Mouse (Mus musculus): ENCODE results near the gene Odf3l2. TPM values are rescaled to one million over a fixed set of nuclear protein-coding genes. Genes with fewer than 3 reads are reported as not detected.

Odf3l2 gene
- total RNA-seq, 2 experiments from 2014 or later, result 0.27 TPM; not detected in 1

- H3K4me3 ChIP-seq, result no peak overlapping the region
- H3K27ac ChIP-seq, result no peak overlapping the region
- intact Hi-C loops (cut with DNase I), result no loop called here
- no peak for DNase-seq (ENCODE audit: extremely low spot score in 1 of 2, low spot score in 2 of 2)
- no peak for TF ChIP-seq CTCF (IDR thresholded peaks at IDR 0.05)
These were observed 51.4 kb downstream of the Odf3l2 start for GRCm38 (mm10) chr10:79594111-79594510.

DNA sequence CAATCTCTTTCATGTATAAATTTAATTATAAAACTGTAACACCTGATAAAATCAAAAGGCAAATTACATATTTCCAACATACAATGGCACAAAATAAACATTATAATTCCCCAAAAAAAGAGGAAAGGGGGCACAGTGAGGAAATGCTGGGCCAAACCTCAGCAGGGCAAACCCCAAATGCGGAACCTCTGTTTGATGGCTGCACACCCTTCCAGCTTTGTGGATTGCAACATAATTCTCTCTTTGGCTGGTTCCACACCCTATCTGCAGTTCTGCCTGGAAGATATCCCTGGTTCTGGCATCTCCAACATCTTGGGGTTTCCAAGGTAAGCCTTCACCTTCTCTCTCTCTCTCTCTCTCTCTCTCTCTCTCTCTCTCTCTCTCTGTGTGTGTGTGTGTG lies 54.8 kb downstream of the Odf3l2 start:
- Histone ChIP-seq H3K4me3 (no peak overlapping the region), H3K27ac (no peak overlapping the region)
- DNase-seq (ENCODE audit: extremely low spot score in 1 of 2, low spot score in 2 of 2), result no peak
- intact Hi-C loops (cut with DNase I), result no loop called here
- no peak for TF ChIP-seq CTCF (IDR thresholded peaks at IDR 0.05)

Other genes starting within 250 kb of the Odf3l2 start
- not detected for gene Vmn2r83, start 177.0 kb downstream of the Odf3l2 start, total RNA-seq (2021)
- 1 to 10 TPM; 2.2 to 3.4 TPM for gene Plpp2, start 111.9 kb downstream of the Odf3l2 start, total RNA-seq (2021)
- 10 to 100 TPM; 51.2 to 54.9 TPM for gene Mier2, start 90.5 kb downstream of the Odf3l2 start, total RNA-seq (2021)
- 1 to 10 TPM in 1 of 2 experiments, under 1 TPM in 1; 0.87 to 1.4 TPM for gene Theg, start 58.4 kb downstream of the Odf3l2 start, total RNA-seq (2021)
- gene C2cd4c, start 31.7 kb downstream of the Odf3l2 start, total RNA-seq (2021), result 10 to 100 TPM; 16.8 to 17.1 TPM
- gene Shc2, start 7.8 kb downstream of the Odf3l2 start, total RNA-seq (2021), result 10 to 100 TPM; 47.8 to 48.1 TPM
- not detected for gene Madcam1, start 18.8 kb upstream of the Odf3l2 start, total RNA-seq (2021)
- gene Tpgs1, start 23.6 kb upstream of the Odf3l2 start, total RNA-seq (2021), result 10 to 100 TPM; 79.3 to 80.6 TPM
- gene Cdc34, start 36.5 kb upstream of the Odf3l2 start, total RNA-seq (2021), result 10 to 100 TPM; 80.7 to 84.8 TPM
- gene Gzmm, start 43.3 kb upstream of the Odf3l2 start, total RNA-seq (2021), result 1 to 10 TPM; 2.1 to 4.0 TPM
- gene Bsg, start 58.8 kb upstream of the Odf3l2 start, total RNA-seq (2021), result 100 to 1,000 TPM; 539 to 573 TPM
- 100 to 1,000 TPM; 129 to 142 TPM for gene Hcn2, start 70.9 kb upstream of the Odf3l2 start, total RNA-seq (2021)
- gene Polrmt, start 100.8 kb upstream of the Odf3l2 start, total RNA-seq (2021), result 10 to 100 TPM; 45.1 to 51.6 TPM
- 1 to 10 TPM; 4.5 to 4.8 TPM for gene Fgf22, start 109.3 kb upstream of the Odf3l2 start, total RNA-seq (2021)
- 10 to 100 TPM; 93.3 to 97.5 TPM for gene Rnf126, start 121.2 kb upstream of the Odf3l2 start, total RNA-seq (2021)
- gene Fstl3, start 131.5 kb upstream of the Odf3l2 start, total RNA-seq (2021), result 1 to 10 TPM; 2.5 to 2.6 TPM
- gene Prss57, start 145.2 kb upstream of the Odf3l2 start, total RNA-seq (2021), result under 1 TPM; 0.58 to 0.75 TPM
- gene Palm, start 147.8 kb upstream of the Odf3l2 start, total RNA-seq (2021), result 100 to 1,000 TPM; 293 to 312 TPM
- under 1 TPM; 0.59 to 0.89 TPM for gene Misp, start 175.3 kb upstream of the Odf3l2 start, total RNA-seq (2021)
- 10 to 100 TPM; 55.5 to 61.7 TPM for gene Ptbp1, start 208.7 kb upstream of the Odf3l2 start, total RNA-seq (2021)
- 1 to 10 TPM; 1.7 to 2.6 TPM for gene Prtn3, start 228.7 kb upstream of the Odf3l2 start, total RNA-seq (2021)
- gene Plppr3, start 228.9 kb upstream of the Odf3l2 start, total RNA-seq (2021), result 10 to 100 TPM; 51.8 to 63.0 TPM
- not detected for gene Elane, start 240.5 kb upstream of the Odf3l2 start, total RNA-seq (2021)
- not detected for gene Cfd, start 245.1 kb upstream of the Odf3l2 start, total RNA-seq (2021)

Measured in left cerebral cortex, adult 2 months (tissue).